Mouse (Mus musculus): Measurements from ENCODE around the gene Atp6v0a1. TPM values are rescaled to one million over a fixed set of nuclear protein-coding genes. Genes with fewer than 3 reads are reported as not detected.

Atp6v0a1 gene
- total and polyA plus RNA-seq, 3 experiments = 77.4 to 92.6 (median 89.6) TPM

GRCm38 (mm10) chr11:100981236-100981635 lies 28.0 kb upstream of the Atp6v0a1 start:
- intact Hi-C loops (cut with DNase I) = no loop called here
- DNase-seq = no peak
- Histone ChIP-seq H3K9ac (ENCODE audit: low read depth, low read length) (no peak overlapping the region), H3K27ac (peak overlapping the region; percentile 16; the same call in 1 of the 2 replicates), H3K79me2 (replicated peaks; ENCODE audit: control insufficient read depth, insufficient read depth, low read length) (no peaks in the 10 kb centered on the region), H3K4me1 (ENCODE audit: control insufficient read depth, insufficient read depth, low read length) (peaks cover 10% of the 10 kb centered on the region), H3K4me3 (no peak overlapping the region), H3K36me3 (ENCODE audit: control insufficient read depth, insufficient read depth, low read length) (peaks cover 5% of the 10 kb centered on the region), H3K27me3 (ENCODE audit: control insufficient read depth, insufficient read depth, low read length) (no peaks in the 10 kb centered on the region)
- no peak for TF ChIP-seq POLR2A (IDR thresholded peaks at IDR 0.05; ENCODE audit: insufficient read depth, low read depth, low read length)
- no peak for TF ChIP-seq CTCF (IDR thresholded peaks at IDR 0.05)
- no peak for TF ChIP-seq EP300 (IDR thresholded peaks at IDR 0.05; ENCODE audit: insufficient read depth, low read depth, low read length)
- 71% methylated on average over 3 of the region's 3 CpGs for WGBS

DNA sequence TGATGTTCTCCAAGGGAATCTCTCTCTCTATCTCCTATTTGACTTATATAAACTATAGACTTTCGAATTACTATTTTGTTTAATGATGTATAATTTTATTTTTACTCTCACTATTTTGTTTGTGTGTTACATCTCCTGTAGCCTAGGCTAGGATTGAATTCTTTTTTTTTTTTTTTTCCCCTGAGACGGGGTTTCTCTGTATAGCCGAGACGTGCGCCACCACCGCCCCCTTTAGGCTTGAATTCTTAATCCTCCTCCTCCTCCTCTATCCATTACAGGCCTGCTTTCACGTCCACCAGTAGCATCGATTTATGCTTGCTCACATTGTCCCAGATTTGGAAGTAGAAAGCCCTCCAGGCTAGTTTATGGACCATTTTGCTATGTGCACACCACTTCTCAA lies 27.2 kb upstream of the Atp6v0a1 start:
- H3K79me2 ChIP-seq (replicated peaks; ENCODE audit: control insufficient read depth, insufficient read depth, low read length) = no peaks in the 10 kb centered on the region
- H3K4me3 ChIP-seq = no peak overlapping the region
- no peak overlapping the region for H3K9ac ChIP-seq (ENCODE audit: low read depth, low read length)
- 80% methylated on average over 8 of the region's 8 CpGs for WGBS
- no peak for DNase-seq
- TF ChIP-seq CTCF (IDR thresholded peaks at IDR 0.05) = no peak
- TF ChIP-seq EP300 (IDR thresholded peaks at IDR 0.05; ENCODE audit: insufficient read depth, low read depth, low read length) = no peak
- TF ChIP-seq POLR2A (IDR thresholded peaks at IDR 0.05; ENCODE audit: insufficient read depth, low read depth, low read length) = no peak
- H3K36me3 ChIP-seq (ENCODE audit: control insufficient read depth, insufficient read depth, low read length) = peaks cover 5% of the 10 kb centered on the region
- peaks cover 10% of the 10 kb centered on the region for H3K4me1 ChIP-seq (ENCODE audit: control insufficient read depth, insufficient read depth, low read length)
- H3K27me3 ChIP-seq (ENCODE audit: control insufficient read depth, insufficient read depth, low read length) = no peaks in the 10 kb centered on the region
- intact Hi-C loops (cut with DNase I) = loop anchor here (2.0 kb wide), 3 partner anchors 27 to 195 kb away; partner anchors contain the start of gene Atp6v0a1
- H3K27ac ChIP-seq = no peak overlapping the region

GRCm38 (mm10) chr11:100983125-100983777 lies 26.0 kb upstream of the Atp6v0a1 start:
- intact Hi-C loops (cut with DNase I) = loop anchor here (1.0 to 2.0 kb wide), 4 partner anchors 26 to 194 kb away; partner anchors contain the start of gene Atp6v0a1
- peaks cover 5% of the 10 kb centered on the region for H3K36me3 ChIP-seq (ENCODE audit: control insufficient read depth, insufficient read depth, low read length)
- H3K9ac ChIP-seq (ENCODE audit: low read depth, low read length) = peak overlapping the region; percentile 68
- peak overlapping the region; percentile 76 for H3K27ac ChIP-seq
- TF ChIP-seq POLR2A (IDR thresholded peaks at IDR 0.05; ENCODE audit: insufficient read depth, low read depth, low read length) (no peak), EP300 (IDR thresholded peaks at IDR 0.05; ENCODE audit: insufficient read depth, low read depth, low read length) (peak; percentile 87)
- WGBS = 3% methylated on average over 20 of the region's 20 CpGs
- H3K27me3 ChIP-seq (ENCODE audit: control insufficient read depth, insufficient read depth, low read length) = no peaks in the 10 kb centered on the region
- peaks cover 10% of the 10 kb centered on the region for H3K4me1 ChIP-seq (ENCODE audit: control insufficient read depth, insufficient read depth, low read length)
- H3K4me3 ChIP-seq = peak overlapping the region; percentile 51
- peak; percentile 81 to 87 for DNase-seq
- no peaks in the 10 kb centered on the region for H3K79me2 ChIP-seq (replicated peaks; ENCODE audit: control insufficient read depth, insufficient read depth, low read length)

DNA sequence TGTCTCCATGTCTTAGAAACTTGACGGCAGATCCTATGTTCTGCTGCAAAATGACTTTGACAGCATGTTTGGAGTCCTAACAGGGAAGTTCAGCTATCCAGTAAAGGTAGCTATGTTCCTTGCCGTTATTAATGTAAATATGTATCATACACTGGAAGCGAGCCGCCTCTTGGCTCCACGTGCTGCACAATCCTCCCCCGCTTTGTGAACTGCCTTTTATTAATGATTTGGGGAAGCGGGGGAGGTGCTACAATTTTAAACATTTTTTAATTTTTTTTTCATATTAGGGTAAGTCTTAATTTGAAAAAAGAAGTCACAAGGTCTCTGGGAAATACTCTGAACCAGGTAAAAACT lies 25.5 kb upstream of the Atp6v0a1 start:
- no peak overlapping the region for H3K4me3 ChIP-seq
- WGBS = 58% methylated on average over 7 of the region's 7 CpGs
- H3K4me1 ChIP-seq (ENCODE audit: control insufficient read depth, insufficient read depth, low read length) = peaks cover 10% of the 10 kb centered on the region
- TF ChIP-seq POLR2A (IDR thresholded peaks at IDR 0.05; ENCODE audit: insufficient read depth, low read depth, low read length) (no peak), CTCF (IDR thresholded peaks at IDR 0.05) (no peak), EP300 (IDR thresholded peaks at IDR 0.05; ENCODE audit: insufficient read depth, low read depth, low read length) (no peak)
- no peak overlapping the region for H3K9ac ChIP-seq (ENCODE audit: low read depth, low read length)
- no peak overlapping the region; the same call in 1 of the 2 replicates for H3K27ac ChIP-seq
- peaks cover 5% of the 10 kb centered on the region for H3K36me3 ChIP-seq (ENCODE audit: control insufficient read depth, insufficient read depth, low read length)
- H3K79me2 ChIP-seq (replicated peaks; ENCODE audit: control insufficient read depth, insufficient read depth, low read length) = no peaks in the 10 kb centered on the region
- intact Hi-C loops (cut with DNase I) = loop anchor here (1.0 to 2.0 kb wide), 4 partner anchors 25 to 193 kb away; partner anchors contain the start of gene Atp6v0a1
- DNase-seq = no peak
- H3K27me3 ChIP-seq (ENCODE audit: control insufficient read depth, insufficient read depth, low read length) = no peaks in the 10 kb centered on the region

- Histone ChIP-seq H3K4me3 (no peak overlapping the region), H3K27ac (no peak overlapping the region), H3K27me3 (ENCODE audit: control insufficient read depth, insufficient read depth, low read length) (no peaks in the 10 kb centered on the region), H3K36me3 (ENCODE audit: control insufficient read depth, insufficient read depth, low read length) (no peaks in the 10 kb centered on the region), H3K9ac (ENCODE audit: low read depth, low read length) (no peak overlapping the region), H3K4me1 (ENCODE audit: control insufficient read depth, insufficient read depth, low read length) (peaks cover 2% of the 10 kb centered on the region), H3K79me2 (replicated peaks; ENCODE audit: control insufficient read depth, insufficient read depth, low read length) (no peaks in the 10 kb centered on the region)
- intact Hi-C loops (cut with DNase I) = no loop called here
- DNase-seq = no peak
- 77% methylated on average over 3 of the region's 3 CpGs for WGBS
- TF ChIP-seq CTCF (IDR thresholded peaks at IDR 0.05) (peak; percentile 54), EP300 (IDR thresholded peaks at IDR 0.05; ENCODE audit: insufficient read depth, low read depth, low read length) (no peak)
Measured at GRCm38 (mm10) chr11:100985607-100986006, 23.6 kb upstream of the Atp6v0a1 start.

GRCm38 (mm10) chr11:100988674-100989073 lies 20.6 kb upstream of the Atp6v0a1 start:
- Histone ChIP-seq H3K4me3 (no peak overlapping the region), H3K27ac (no peak overlapping the region), H3K79me2 (replicated peaks; ENCODE audit: control insufficient read depth, insufficient read depth, low read length) (no peaks in the 10 kb centered on the region), H3K27me3 (ENCODE audit: control insufficient read depth, insufficient read depth, low read length) (no peaks in the 10 kb centered on the region), H3K9ac (ENCODE audit: low read depth, low read length) (no peak overlapping the region), H3K36me3 (ENCODE audit: control insufficient read depth, insufficient read depth, low read length) (no peaks in the 10 kb centered on the region), H3K4me1 (ENCODE audit: control insufficient read depth, insufficient read depth, low read length) (no peaks in the 10 kb centered on the region)
- intact Hi-C loops (cut with DNase I) = no loop called here
- 84% methylated on average over 3 of the region's 3 CpGs for WGBS
- no peak for TF ChIP-seq EP300 (IDR thresholded peaks at IDR 0.05; ENCODE audit: insufficient read depth, low read depth, low read length)
- no peak for TF ChIP-seq POLR2A (IDR thresholded peaks at IDR 0.05; ENCODE audit: insufficient read depth, low read depth, low read length)
- no peak for TF ChIP-seq CTCF (IDR thresholded peaks at IDR 0.05)
- DNase-seq = no peak
